Mouse (Mus musculus): ENCODE measurements around the gene Capn13.
"Not testable (repeated sequence)": the region's sequence is repeated elsewhere in the genome, so short reads cannot be mapped to it uniquely, and the experiment has no call there.

The Capn13 gene

GRCm38 (mm10) chr17:73271797-73272600 lies 128.7 kb downstream of the Capn13 start:
- DNase-seq, result no peak

DNA sequence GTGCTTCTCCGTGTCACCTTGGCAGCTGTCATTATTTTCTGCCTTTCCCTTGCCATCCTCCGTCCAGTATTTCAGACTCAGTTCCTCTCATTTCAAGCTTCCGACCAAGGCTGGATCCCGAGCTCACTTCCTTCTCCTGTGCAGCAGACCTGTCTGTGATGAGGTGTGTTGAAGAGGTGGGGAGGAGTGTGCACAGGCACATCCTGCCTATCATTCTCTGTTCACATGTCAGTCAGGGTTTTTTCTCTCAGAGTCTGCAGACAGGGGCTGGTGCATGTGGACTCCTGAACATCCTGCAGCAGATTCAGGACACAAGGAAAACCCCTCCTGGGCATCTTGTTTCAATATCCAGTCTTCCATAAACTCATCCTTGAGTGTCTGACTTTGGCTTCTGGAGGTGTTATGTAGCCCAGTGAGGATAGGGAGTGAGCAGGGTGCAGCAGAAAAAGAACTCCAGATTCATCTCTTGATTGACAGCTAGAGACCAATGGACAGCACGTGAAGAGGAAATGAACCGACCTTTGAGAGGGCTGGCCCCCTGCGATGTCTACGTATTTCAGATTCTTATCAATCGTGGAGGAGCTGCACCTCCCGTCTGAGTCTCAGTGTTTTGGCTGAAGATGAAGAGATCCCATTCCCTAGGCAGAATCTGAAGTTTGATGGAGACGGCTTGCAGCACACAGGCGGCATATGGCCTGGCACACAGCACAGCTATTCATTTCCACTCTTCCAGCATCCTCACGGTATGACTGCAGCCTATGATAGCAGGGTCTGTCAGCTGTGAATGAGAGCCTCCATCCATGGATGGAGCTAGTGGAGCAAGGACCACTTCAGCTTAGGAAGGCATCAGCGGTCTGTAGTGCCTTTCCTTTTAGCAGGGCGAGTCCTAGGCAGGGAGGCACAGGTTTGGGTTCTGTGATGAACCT lies 129.5 kb downstream of the Capn13 start:
- DNase-seq, result no peak

DNA sequence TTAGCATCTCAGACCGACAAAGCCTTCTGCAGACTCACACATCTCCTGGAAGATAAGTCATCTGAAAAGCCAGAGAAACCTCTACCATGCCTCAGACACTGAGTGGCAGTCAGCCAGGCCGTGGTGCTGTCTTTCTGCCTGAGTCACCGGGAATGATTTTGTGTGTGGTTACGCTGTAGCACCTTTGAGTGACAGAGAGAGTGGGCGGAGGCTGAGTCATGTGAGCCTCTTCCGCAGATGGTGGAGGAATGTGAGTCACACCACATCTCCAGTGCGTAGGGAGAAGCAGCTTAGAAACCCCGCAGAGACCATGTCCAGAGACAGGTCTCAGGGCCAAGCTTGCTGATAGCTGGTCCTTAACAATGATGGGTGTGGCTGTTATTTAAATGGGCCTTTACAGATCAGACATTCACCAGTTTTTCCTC lies 137.6 kb downstream of the Capn13 start:
- peak; percentile 48 for DNase-seq

DNA sequence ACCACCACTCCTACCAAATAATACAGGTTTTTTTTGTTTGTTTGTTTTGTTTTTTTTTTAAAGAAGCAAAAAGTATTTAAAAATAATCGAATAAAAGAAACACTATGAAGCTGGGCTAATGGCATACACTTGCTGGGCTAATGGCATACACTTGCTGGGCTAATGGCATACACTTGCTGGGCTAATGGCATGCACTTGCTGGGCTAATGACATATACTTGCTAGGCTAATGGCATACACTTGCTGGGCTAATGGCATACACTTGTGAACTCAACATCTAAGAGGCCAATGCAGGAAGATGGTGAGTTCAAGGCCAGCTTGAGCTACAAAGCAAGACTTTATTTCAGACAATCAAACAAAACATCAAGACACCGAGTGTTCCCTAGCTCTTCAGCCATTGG lies 138.1 kb downstream of the Capn13 start:
- DNase-seq, result no peak

DNA sequence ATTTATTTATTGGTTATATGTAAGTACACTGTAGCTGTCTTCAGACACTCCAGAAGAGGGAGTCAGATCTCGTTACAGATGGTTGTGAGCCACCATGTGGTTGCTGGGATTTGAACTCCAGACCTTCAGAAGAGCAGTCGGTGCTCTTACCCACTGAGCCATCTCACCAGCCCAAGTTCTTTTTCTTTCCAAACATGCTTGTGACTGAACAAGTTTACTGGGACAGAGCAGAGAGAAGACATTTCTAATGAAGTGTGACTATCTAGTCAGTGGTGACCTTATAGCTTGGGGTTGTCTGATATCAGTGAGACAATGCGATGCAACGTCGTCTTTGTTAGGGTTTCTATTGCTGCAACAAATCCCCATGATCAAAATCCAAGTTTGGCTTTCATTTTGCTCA lies 141.4 kb downstream of the Capn13 start:
- not testable (repeated sequence) for DNase-seq

GRCm38 (mm10) chr17:73258620-73259019 lies 142.0 kb downstream of the Capn13 start:
- DNase-seq, result peak; percentile 68
